8 mouse cellular contexts compared by ENCODE assay signal in genomic region chr1:170868107-170868904, GRCm38 (mm10). TPM values are rescaled to one million over a fixed set of nuclear protein-coding genes. Genes with fewer than 3 reads are reported as not detected.
A peak's percentile ranks its signal among the peaks of the same experiment; 100 is the strongest.
DNase-seq lines count a peak whose midpoint lies in the region; ATAC-seq and TF ChIP-seq lines count a peak whose summit lies in the region.

No protein-coding gene starts in this region.

- H3K9ac ChIP-seq in embryonic facial prominence, embryonic 13.5 days, result peak overlapping the region; percentile 88
- peak overlapping the region; percentile 55; the same call in 1 of the 2 replicates for H3K9ac ChIP-seq in limb, embryonic 11.5 days (ENCODE audit: low read length)
- peak overlapping the region; percentile 82 for H3K9ac ChIP-seq in midbrain, embryonic 13.5 days (replicated peaks)

- WGBS in embryonic facial prominence, embryonic 13.5 days, result under 1% methylated on average over 33 of the region's 33 CpGs
- WGBS in limb, embryonic 11.5 days, result under 1% methylated on average over 33 of the region's 33 CpGs
- under 1% methylated on average over 33 of the region's 33 CpGs for WGBS in midbrain, embryonic 13.5 days
- under 1% methylated on average over 33 of the region's 33 CpGs for WGBS in small intestine, adult 2 months

- H3K27ac ChIP-seq in embryonic facial prominence, embryonic 13.5 days, result no peak overlapping the region
- H3K27ac ChIP-seq in limb, embryonic 11.5 days (replicated peaks; ENCODE audit: low read depth, low read length), result no peak overlapping the region
- H3K27ac ChIP-seq in midbrain, embryonic 13.5 days, result no peak overlapping the region; the same call in 1 of the 2 replicates
- peak overlapping the region; percentile 77 for H3K27ac ChIP-seq in small intestine, adult 2 months (ENCODE audit: insufficient read depth, low read depth, low read length)

- no peak for TF ChIP-seq POLR2A in small intestine, adult 2 months (IDR thresholded peaks at IDR 0.05; ENCODE audit: low read depth, low read length)

- peak; percentile 95 for DNase-seq in 3T3-L1 (ENCODE audit: low read depth, low spot score)
- peak; percentile 63 to 75 for DNase-seq in adrenal gland, postnatal 36 days
- peak; percentile 88 to 91 for DNase-seq in heart, adult 18-20 months
- DNase-seq in kidney, adult 18-20 months, result peak; percentile 75
- DNase-seq in limb, embryonic 11.5 days (ENCODE audit: low spot score), result peak; percentile 83

- peak overlapping the region; percentile 90 for H3K4me3 ChIP-seq in embryonic facial prominence, embryonic 13.5 days
- peak overlapping the region; percentile 77 for H3K4me3 ChIP-seq in limb, embryonic 11.5 days (ENCODE audit: low read depth, low read length)
- H3K4me3 ChIP-seq in midbrain, embryonic 13.5 days (replicated peaks), result peak overlapping the region; percentile 63
- H3K4me3 ChIP-seq in small intestine, adult 2 months (ENCODE audit: low read depth, low read length), result peak overlapping the region; percentile 75

- no peaks in the 10 kb centered on the region for H3K9me3 ChIP-seq in embryonic facial prominence, embryonic 13.5 days
- no peaks in the 10 kb centered on the region for H3K9me3 ChIP-seq in limb, embryonic 11.5 days (ENCODE audit: control insufficient read depth, low read length)
- H3K9me3 ChIP-seq in midbrain, embryonic 13.5 days, result no peaks in the 10 kb centered on the region

- TF ChIP-seq CTCF in small intestine, adult 2 months (IDR thresholded peaks at IDR 0.05; ENCODE audit: extremely low read depth, insufficient read length, insufficient replicate concordance, low read depth, low read length), result no peak

- peak overlapping the region; percentile 85 for H3K4me2 ChIP-seq in embryonic facial prominence, embryonic 13.5 days
- peak overlapping the region; percentile 73 for H3K4me2 ChIP-seq in limb, embryonic 11.5 days (ENCODE audit: low read depth, severe bottlenecking)
- peak overlapping the region; percentile 79 for H3K4me2 ChIP-seq in midbrain, embryonic 13.5 days (replicated peaks)

- no peaks in the 10 kb centered on the region for H3K27me3 ChIP-seq in embryonic facial prominence, embryonic 13.5 days
- no peaks in the 10 kb centered on the region for H3K27me3 ChIP-seq in limb, embryonic 11.5 days (ENCODE audit: control insufficient read depth, insufficient read depth, low read length)
- H3K27me3 ChIP-seq in midbrain, embryonic 13.5 days, result no peaks in the 10 kb centered on the region
- no peaks in the 10 kb centered on the region for H3K27me3 ChIP-seq in small intestine, adult 2 months (ENCODE audit: control insufficient read depth, insufficient read depth, low read length)

- ATAC-seq in embryonic facial prominence, embryonic 13.5 days (ENCODE audit: insufficient number of reproducible peaks, insufficient read depth, low FRiP score, low TSS enrichment, low read depth), result peak; percentile 70
- peak; percentile 82 for ATAC-seq in limb, embryonic 11.5 days (ENCODE audit: insufficient number of reproducible peaks, low FRiP score, low TSS enrichment, low read depth)
- ATAC-seq in midbrain, embryonic 13.5 days, result peak; percentile 90

- peaks cover 8% of the 10 kb centered on the region for H3K4me1 ChIP-seq in embryonic facial prominence, embryonic 13.5 days
- peaks cover 4% of the 10 kb centered on the region; the same call in 1 of the 2 replicates for H3K4me1 ChIP-seq in limb, embryonic 11.5 days (ENCODE audit: control insufficient read depth, insufficient read depth, low read length)
- peaks cover 13% of the 10 kb centered on the region for H3K4me1 ChIP-seq in midbrain, embryonic 13.5 days (replicated peaks)
- H3K4me1 ChIP-seq in small intestine, adult 2 months (ENCODE audit: control insufficient read depth, insufficient read depth, insufficient read length, low read length), result no peaks in the 10 kb centered on the region; the same call in 1 of the 2 replicates

- peaks cover 10% of the 10 kb centered on the region; the same call in 1 of the 2 replicates for H3K36me3 ChIP-seq in embryonic facial prominence, embryonic 13.5 days
- peaks cover 2% of the 10 kb centered on the region; the same call in 1 of the 2 replicates for H3K36me3 ChIP-seq in limb, embryonic 11.5 days (ENCODE audit: control insufficient read depth, insufficient read depth, low read length)
- peaks cover 12% of the 10 kb centered on the region; the same call in 1 of the 2 replicates for H3K36me3 ChIP-seq in midbrain, embryonic 13.5 days
- H3K36me3 ChIP-seq in small intestine, adult 2 months (ENCODE audit: control insufficient read depth, insufficient read depth, low read length), result no peaks in the 10 kb centered on the region; the same call in 1 of the 2 replicates

RNA-seq across cellular contexts. Expression of gene Atf6, which starts 0.7 kb away (rescaled TPM):
- total RNA-seq in adrenal gland, postnatal 36 days (2021), result 10 to 100 TPM; 34.5 to 40.6 TPM
- polyA plus RNA-seq in embryonic facial prominence, embryonic 13.5 days (2015; fragmentation: Nextera tagmentation; extraction: Ambion mirVana), result 7.3 and 7.8 TPM in 2 replicates
- 10 to 100 TPM; 66.1 to 66.3 TPM for total RNA-seq in heart, adult 18-20 months (2021)
- 7.6 and 8.1 TPM in 2 replicates for polyA plus RNA-seq in limb, embryonic 11.5 days (2014; fragmentation: Nextera tagmentation; extraction: Ambion mirVana)
- polyA plus RNA-seq in midbrain, embryonic 13.5 days (2015; fragmentation: Nextera tagmentation; extraction: Ambion mirVana), result 7.8 and 8.3 TPM in 2 replicates
- polyA plus RNA-seq in small intestine, adult 2 months (2012; rRNA removed), result 4.4 and 8.4 TPM in 2 replicates

RNA-seq across cellular contexts. Expression of gene Gm26620, which starts 16.6 kb away (rescaled TPM):
- total RNA-seq in adrenal gland, postnatal 36 days (2021), result under 1 TPM; 0.53 to 0.95 TPM
- polyA plus RNA-seq in embryonic facial prominence, embryonic 13.5 days (2015; fragmentation: Nextera tagmentation; extraction: Ambion mirVana), result 0.42 and 0.83 TPM in 2 replicates
- under 1 TPM; 0.45 to 0.49 TPM for total RNA-seq in heart, adult 18-20 months (2021)
- polyA plus RNA-seq in limb, embryonic 11.5 days (2014; fragmentation: Nextera tagmentation; extraction: Ambion mirVana), result 0.72 TPM in 1 of 2 replicates, not detected in the other
- 0.32 TPM in 1 of 2 replicates, not detected in the other for polyA plus RNA-seq in midbrain, embryonic 13.5 days (2015; fragmentation: Nextera tagmentation; extraction: Ambion mirVana)
- 1.1 and 1.5 TPM in 2 replicates for polyA plus RNA-seq in small intestine, adult 2 months (2012; rRNA removed)

RNA-seq across cellular contexts. Expression of gene Dusp12, which starts 17.0 kb away (rescaled TPM):
- total RNA-seq in adrenal gland, postnatal 36 days (2021), result 10 to 100 TPM; 18.9 to 19.8 TPM
- polyA plus RNA-seq in embryonic facial prominence, embryonic 13.5 days (2015; fragmentation: Nextera tagmentation; extraction: Ambion mirVana), result 52.3 and 54.4 TPM in 2 replicates
- 1 to 10 TPM; 8.1 to 8.3 TPM for total RNA-seq in heart, adult 18-20 months (2021)
- 40.8 and 44.9 TPM in 2 replicates for polyA plus RNA-seq in limb, embryonic 11.5 days (2014; fragmentation: Nextera tagmentation; extraction: Ambion mirVana)
- 38.0 and 39.8 TPM in 2 replicates for polyA plus RNA-seq in midbrain, embryonic 13.5 days (2015; fragmentation: Nextera tagmentation; extraction: Ambion mirVana)
- polyA plus RNA-seq in small intestine, adult 2 months (2012; rRNA removed), result 5.5 and 8.0 TPM in 2 replicates

RNA-seq across cellular contexts. Expression of gene Fcrlb, which starts 44.4 kb away (rescaled TPM):
- total RNA-seq in adrenal gland, postnatal 36 days (2021), result not detected
- polyA plus RNA-seq in embryonic facial prominence, embryonic 13.5 days (2015; fragmentation: Nextera tagmentation; extraction: Ambion mirVana), result not detected in 2 replicates
- not detected for total RNA-seq in heart, adult 18-20 months (2021)
- not detected in 2 replicates for polyA plus RNA-seq in limb, embryonic 11.5 days (2014; fragmentation: Nextera tagmentation; extraction: Ambion mirVana)
- 0.16 and 0.26 TPM in 2 replicates for polyA plus RNA-seq in midbrain, embryonic 13.5 days (2015; fragmentation: Nextera tagmentation; extraction: Ambion mirVana)
- 0.61 and 0.89 TPM in 2 replicates for polyA plus RNA-seq in small intestine, adult 2 months (2012; rRNA removed)

RNA-seq across cellular contexts. Expression of gene Fcrla, which starts 59.1 kb away (rescaled TPM):
- total RNA-seq in adrenal gland, postnatal 36 days (2021), result under 1 TPM in 1 of 2 experiments, not detected in 1; 0.36 TPM
- polyA plus RNA-seq in embryonic facial prominence, embryonic 13.5 days (2015; fragmentation: Nextera tagmentation; extraction: Ambion mirVana), result not detected in 2 replicates
- 1 to 10 TPM in 1 of 2 experiments, under 1 TPM in 1; 0.22 to 2.7 TPM for total RNA-seq in heart, adult 18-20 months (2021)
- polyA plus RNA-seq in limb, embryonic 11.5 days (2014; fragmentation: Nextera tagmentation; extraction: Ambion mirVana), result not detected in 2 replicates
- not detected in 2 replicates for polyA plus RNA-seq in midbrain, embryonic 13.5 days (2015; fragmentation: Nextera tagmentation; extraction: Ambion mirVana)
- polyA plus RNA-seq in small intestine, adult 2 months (2012; rRNA removed), result 1.8 and 4.2 TPM in 2 replicates
